Mouse (Mus musculus): Measurements from ENCODE around the gene Ephb3.

GRCm38 (mm10) chr16:21184697-21185096 is 19.9 kb upstream of the Ephb3 start:
- TF ChIP-seq CTCF (IDR thresholded peaks at IDR 0.05; ENCODE audit: low read depth): no peak
- no peak for TF ChIP-seq EP300 (IDR thresholded peaks at IDR 0.05; ENCODE audit: low read depth)

All from heart, postnatal 0 days (tissue).